In genomic region chr3:69125891-69126508, GRCm38 (mm10) we compare ENCODE assay signal across 8 mouse cellular contexts. TPM values are rescaled to one million over a fixed set of nuclear protein-coding genes. Genes with fewer than 3 reads are reported as not detected.
A peak's percentile ranks its signal among the peaks of the same experiment; 100 is the strongest.
DNase-seq lines count a peak whose midpoint lies in the region; ATAC-seq lines count a peak whose summit lies in the region.

No protein-coding gene starts in this region.

- no peaks in the 10 kb centered on the region for H3K36me3 ChIP-seq in forebrain, embryonic 15.5 days
- H3K36me3 ChIP-seq in intestine, embryonic 14.5 days (ENCODE audit: control insufficient read depth, insufficient read depth, low read length) = no peaks in the 10 kb centered on the region
- H3K36me3 ChIP-seq in liver, embryonic 12.5 days = no peaks in the 10 kb centered on the region

- H3K27ac ChIP-seq in forebrain, embryonic 15.5 days (replicated peaks) = peak overlapping the region; percentile 97
- peak overlapping the region; percentile 92 for H3K27ac ChIP-seq in intestine, embryonic 14.5 days (ENCODE audit: low read depth)
- peak overlapping the region; percentile 92 for H3K27ac ChIP-seq in liver, embryonic 12.5 days

- under 1% methylated on average over 35 of the region's 35 CpGs for WGBS in forebrain, embryonic 15.5 days
- WGBS in intestine, embryonic 14.5 days = under 1% methylated on average over 35 of the region's 35 CpGs
- under 1% methylated on average over 35 of the region's 35 CpGs for WGBS in liver, embryonic 12.5 days (ENCODE audit: insufficient replicate concordance)

- peak overlapping the region; percentile 96 for H3K9ac ChIP-seq in forebrain, embryonic 15.5 days (replicated peaks)
- peak overlapping the region; percentile 90 for H3K9ac ChIP-seq in intestine, embryonic 14.5 days (ENCODE audit: low read length)
- H3K9ac ChIP-seq in liver, embryonic 12.5 days = peak overlapping the region; percentile 96

- H3K27me3 ChIP-seq in forebrain, embryonic 15.5 days = no peaks in the 10 kb centered on the region
- H3K27me3 ChIP-seq in intestine, embryonic 14.5 days (replicated peaks; ENCODE audit: control insufficient read depth, insufficient read depth, low read length) = no peaks in the 10 kb centered on the region
- H3K27me3 ChIP-seq in liver, embryonic 12.5 days (replicated peaks) = no peaks in the 10 kb centered on the region

- peak; percentile 34 for DNase-seq in right cerebral cortex, adult 18-20 months
- no peak for DNase-seq in right cerebral cortex, postnatal 25 days
- DNase-seq in c-Kit-negative CD71-positive TER-119-positive erythroid progenitor cells, embryonic 14.5 days (ENCODE audit: low read depth, low spot score) = peak; percentile 51
- peak; percentile 83 for DNase-seq in intestine, embryonic 14.5 days (ENCODE audit: low spot score)
- peak; percentile 77 for DNase-seq in naive thymus-derived CD4-positive, alpha-beta T cell, adult 2 months (ENCODE audit: low read depth)
- DNase-seq in thymus, postnatal 0 days (ENCODE audit: low spot score) = peak; percentile 61

- H3K4me1 ChIP-seq in forebrain, embryonic 15.5 days = peaks cover 26% of the 10 kb centered on the region
- H3K4me1 ChIP-seq in intestine, embryonic 14.5 days (replicated peaks; ENCODE audit: control insufficient read depth, insufficient read depth, low read length) = peaks cover 15% of the 10 kb centered on the region
- peaks cover 33% of the 10 kb centered on the region for H3K4me1 ChIP-seq in liver, embryonic 12.5 days

- H3K4me3 ChIP-seq in forebrain, embryonic 15.5 days = peak overlapping the region; percentile 100
- H3K4me3 ChIP-seq in intestine, embryonic 14.5 days (ENCODE audit: low read depth, low read length) = peak overlapping the region; percentile 89
- peak overlapping the region; percentile 93 for H3K4me3 ChIP-seq in liver, embryonic 12.5 days

- no peak for ATAC-seq in forebrain, embryonic 15.5 days (replicated peaks)
- ATAC-seq in intestine, embryonic 14.5 days (replicated peaks; ENCODE audit: low FRiP score, low TSS enrichment, low read depth) = no peak
- ATAC-seq in liver, embryonic 12.5 days = no peak

- H3K9me3 ChIP-seq in forebrain, embryonic 15.5 days = no peaks in the 10 kb centered on the region
- H3K9me3 ChIP-seq in intestine, embryonic 14.5 days (ENCODE audit: control insufficient read depth, low read length) = no peaks in the 10 kb centered on the region
- H3K9me3 ChIP-seq in liver, embryonic 12.5 days (replicated peaks) = no peaks in the 10 kb centered on the region

- H3K4me2 ChIP-seq in forebrain, embryonic 15.5 days (replicated peaks) = peak overlapping the region; percentile 72
- peak overlapping the region; percentile 62 for H3K4me2 ChIP-seq in intestine, embryonic 14.5 days (ENCODE audit: low read length)
- H3K4me2 ChIP-seq in liver, embryonic 12.5 days = peak overlapping the region; percentile 85

RNA-seq across cellular contexts. Expression of gene Kpna4, which starts 0.9 kb away (rescaled TPM):
- polyA plus RNA-seq in forebrain, embryonic 15.5 days (2015; fragmentation: Nextera tagmentation; extraction: Ambion mirVana) = 41.9 and 42.9 TPM in 2 replicates
- 31.8 and 33.5 TPM in 2 replicates for polyA plus RNA-seq in intestine, embryonic 14.5 days (2014; fragmentation: Nextera tagmentation; extraction: Ambion mirVana)
- polyA plus RNA-seq in liver, embryonic 12.5 days (2016; fragmentation: Nextera tagmentation; extraction: Ambion mirVana) = 27.7 and 31.5 TPM in 2 replicates
- 40.2 and 44.5 TPM in 2 replicates for polyA plus RNA-seq in thymus, postnatal 0 days (2015; fragmentation: Nextera tagmentation; extraction: Ambion mirVana)
